In the genomic region with DNA sequence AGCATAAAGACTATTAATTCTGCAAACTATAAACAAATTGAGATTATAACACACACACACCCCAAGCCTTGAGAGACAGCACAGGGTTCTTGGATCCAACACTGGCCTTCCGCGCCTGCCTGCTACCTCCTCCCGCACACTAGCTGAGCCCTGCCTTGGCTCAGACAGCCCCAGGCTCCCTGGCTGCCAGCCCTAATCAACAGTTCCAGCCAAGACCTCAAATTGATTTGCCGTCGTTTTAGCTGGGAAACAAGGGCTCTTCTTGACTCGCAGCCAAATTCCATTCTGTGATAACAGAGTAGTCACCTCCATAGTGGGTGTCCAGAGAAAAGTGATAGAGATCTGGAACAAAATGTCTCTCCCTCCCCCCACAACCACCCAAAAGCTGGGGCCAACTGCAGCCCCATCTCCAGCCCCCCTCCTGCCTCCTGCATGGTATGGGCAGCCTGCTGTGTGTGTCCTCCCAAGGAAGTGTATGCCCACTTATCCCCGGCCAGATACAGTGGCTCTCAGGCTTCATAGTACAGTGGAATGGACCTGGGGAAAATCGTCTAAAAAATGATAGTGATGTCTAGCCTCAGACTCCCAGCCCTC, we compare ENCODE assay signal across 8 mouse cellular contexts. TPM values are rescaled to one million over a fixed set of nuclear protein-coding genes. Genes with fewer than 3 reads are reported as not detected.
A peak's percentile ranks its signal among the peaks of the same experiment; 100 is the strongest.
DNase-seq lines count a peak whose midpoint lies in the region; ATAC-seq and TF ChIP-seq lines count a peak whose summit lies in the region.

No protein-coding gene starts in this region.

- peak; percentile 24 to 45 for DNase-seq in adrenal gland, adult (ENCODE audit: inconsistent age in 2 of 2, low spot score in 1 of 2)
- DNase-seq in adrenal gland, adult 18-20 months (ENCODE audit: low spot score in 2 of 2), result no peak
- DNase-seq in liver, postnatal 0 days, result peak; percentile 60
- DNase-seq in liver, result no peak
- DNase-seq in cerebellum, postnatal 36 days, result peak; percentile 60 to 62
- no peak for DNase-seq in thymus, postnatal 10 days (ENCODE audit: low spot score in 2 of 2)

- no peak overlapping the region for H3K9ac ChIP-seq in liver, postnatal 0 days (replicated peaks)
- H3K9ac ChIP-seq in midbrain, embryonic 15.5 days, result no peak overlapping the region

- no peak for TF ChIP-seq CTCF in liver, postnatal 0 days (IDR thresholded peaks at IDR 0.05; ENCODE audit: low read depth)

- H3K36me3 ChIP-seq in liver, postnatal 0 days (replicated peaks; ENCODE audit: insufficient read depth, low read length), result no peaks in the 10 kb centered on the region
- no peaks in the 10 kb centered on the region for H3K36me3 ChIP-seq in midbrain, embryonic 15.5 days (replicated peaks)

- peak; percentile 12; the same call in 1 of the 2 replicates for TF ChIP-seq EP300 in liver, postnatal 0 days (IDR thresholded peaks at IDR 0.05; ENCODE audit: low read depth)

- no peaks in the 10 kb centered on the region for H3K27me3 ChIP-seq in liver, postnatal 0 days (ENCODE audit: insufficient read depth, low read length)
- H3K27me3 ChIP-seq in midbrain, embryonic 15.5 days (replicated peaks), result no peaks in the 10 kb centered on the region

- no peak overlapping the region for H3K4me3 ChIP-seq in liver, postnatal 0 days (ENCODE audit: low read depth, low read length)
- no peak overlapping the region for H3K4me3 ChIP-seq in midbrain, embryonic 15.5 days

- peaks cover 9% of the 10 kb centered on the region; the same call in 1 of the 2 replicates for H3K4me1 ChIP-seq in liver, postnatal 0 days (ENCODE audit: insufficient read depth)
- H3K4me1 ChIP-seq in midbrain, embryonic 15.5 days, result peaks cover 27% of the 10 kb centered on the region

- 45% methylated on average over 8 of the region's 8 CpGs for WGBS in liver, postnatal 0 days (ENCODE audit: insufficient replicate concordance)
- WGBS in midbrain, embryonic 15.5 days, result 45% methylated on average over 8 of the region's 8 CpGs

- H3K9me3 ChIP-seq in liver, postnatal 0 days (ENCODE audit: low read length), result no peaks in the 10 kb centered on the region
- H3K9me3 ChIP-seq in midbrain, embryonic 15.5 days, result no peaks in the 10 kb centered on the region

- H3K4me2 ChIP-seq in liver, postnatal 0 days (ENCODE audit: low read depth, low read length), result no peak overlapping the region
- no peak overlapping the region for H3K4me2 ChIP-seq in midbrain, embryonic 15.5 days

- H3K27ac ChIP-seq in liver, postnatal 0 days (ENCODE audit: low read depth), result no peak overlapping the region
- H3K27ac ChIP-seq in midbrain, embryonic 15.5 days, result peak overlapping the region; percentile 70

- ATAC-seq in liver, postnatal 0 days, result peak; percentile 45; the same call in 1 of the 2 replicates
- ATAC-seq in midbrain, embryonic 15.5 days (replicated peaks), result peak; percentile 73
- no peak for ATAC-seq in megakaryocyte-erythroid progenitor cell, adult 5-6 weeks (replicated peaks; ENCODE audit: low FRiP score, low TSS enrichment, poor library complexity, severe bottlenecking)

RNA-seq across cellular contexts. Expression of gene Cplx2, which starts 18.9 kb away (rescaled TPM):
- 10 to 100 TPM; 20.9 to 21.3 TPM for total RNA-seq in adrenal gland, adult 18-20 months (2021)
- polyA plus RNA-seq in liver, postnatal 0 days (2015; fragmentation: Nextera tagmentation; extraction: Ambion mirVana), result 0.89 and 0.97 TPM in 2 replicates
- polyA plus RNA-seq in midbrain, embryonic 15.5 days (2015; fragmentation: Nextera tagmentation; extraction: Ambion mirVana), result 31.1 and 32.8 TPM in 2 replicates
- total RNA-seq in megakaryocyte-erythroid progenitor cell, adult 5-6 weeks (2014; fragmentation: Nextera tagmentation), result 3.8 and 17.6 TPM in 2 replicates
- 2.1 and 3.0 TPM in 2 replicates for total RNA-seq in megakaryocyte-erythroid progenitor cell, adult 5-6 weeks (2017)

Comparison
In these comparisons a context has a peak if more than half of its experiments do, and no peak if none do; other contexts are left out.
1. DNase-seq: peak in adrenal gland, adult (2 of 2), liver, postnatal 0 days (single experiment) and cerebellum, postnatal 36 days (2 of 2); none in adrenal gland, adult 18-20 months (0 of 2), liver (single experiment) and thymus, postnatal 10 days (0 of 2).